Mouse (Mus musculus): ENCODE measurements around the gene Krtap4-2. TPM values are rescaled to one million over a fixed set of nuclear protein-coding genes. Genes with fewer than 3 reads are reported as not detected.

Gene Krtap4-2
- polyA plus RNA-seq, 1 experiment = not detected

DNA sequence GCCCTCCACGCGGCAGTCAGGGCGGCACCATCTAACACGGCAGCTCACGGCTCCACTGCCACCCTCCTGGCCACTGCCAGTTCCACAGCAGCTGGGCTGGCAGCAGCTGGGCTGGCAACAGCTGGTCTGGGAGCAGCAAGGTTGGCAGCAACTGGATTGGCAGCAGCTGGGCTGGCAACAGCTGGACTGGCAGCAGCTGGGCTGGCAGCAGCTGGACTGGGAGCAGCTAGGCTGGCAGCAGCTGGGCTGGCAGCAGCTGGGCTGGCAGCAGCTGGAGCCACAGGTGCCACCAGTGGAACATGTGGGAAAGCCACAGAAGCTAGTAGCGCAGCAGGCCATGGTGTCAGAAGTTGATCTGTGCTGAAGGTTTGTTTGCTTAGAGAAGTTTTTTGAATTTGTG lies 43.9 kb downstream of the Krtap4-2 start, which contains the start of gene Krtap1-3:
Gene Krtap1-3, minus strand, starts transcription at position 359 of the 400 bp plus-strand sequence.
- no peak within 1 kb of the TSS for H3K27ac ChIP-seq (ENCODE audit: control insufficient read depth, insufficient read depth, low read length)
- 88% methylated on average over 6 of the region's 6 CpGs for WGBS
- TF ChIP-seq POLR2A (IDR thresholded peaks at IDR 0.05; ENCODE audit: control insufficient read depth, extremely low read depth, insufficient read depth, low read length, poor library complexity) (no peak), CTCF (IDR thresholded peaks at IDR 0.05; ENCODE audit: borderline replicate concordance, control insufficient read depth, extremely low read depth, insufficient read depth, low read length, poor library complexity) (no peak)
- no peaks in the 10 kb centered on the region for H3K4me1 ChIP-seq (replicated peaks; ENCODE audit: control insufficient read depth, insufficient read depth, low read length)
- no peaks in the 10 kb centered on the region for H3K36me3 ChIP-seq (ENCODE audit: control insufficient read depth, insufficient read depth, low read length)
- H3K27me3 ChIP-seq (ENCODE audit: control insufficient read depth, insufficient read depth, low read length) = no peaks in the 10 kb centered on the region
- no peak within 1 kb of the TSS for H3K4me3 ChIP-seq (ENCODE audit: control insufficient read depth, insufficient read depth, low read length)
- DNase-seq = no peak

DNA sequence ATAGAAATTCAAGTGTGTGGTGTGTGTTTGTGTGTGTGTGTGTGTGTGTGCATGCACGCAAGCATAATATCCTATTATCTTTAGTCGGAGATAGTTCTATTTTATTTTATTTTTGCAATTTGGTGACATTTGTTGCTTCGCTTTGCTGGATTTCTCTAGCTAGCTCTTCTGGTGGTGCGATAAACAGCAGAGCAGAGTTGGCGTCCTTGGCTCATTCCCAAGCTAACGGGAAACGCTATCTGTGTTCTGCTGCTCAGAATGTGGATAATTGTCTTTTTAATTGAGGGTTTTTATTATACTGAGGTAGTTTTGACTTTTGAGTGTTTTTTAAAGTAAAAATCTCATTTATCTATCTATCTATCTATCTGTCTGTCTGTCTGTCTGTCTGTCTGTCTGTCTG lies 49.8 kb downstream of the Krtap4-2 start:
- TF ChIP-seq POLR2A (IDR thresholded peaks at IDR 0.05; ENCODE audit: control insufficient read depth, extremely low read depth, insufficient read depth, low read length, poor library complexity) (no peak), CTCF (IDR thresholded peaks at IDR 0.05; ENCODE audit: borderline replicate concordance, control insufficient read depth, extremely low read depth, insufficient read depth, low read length, poor library complexity) (no peak)
- Histone ChIP-seq H3K27me3 (ENCODE audit: control insufficient read depth, insufficient read depth, low read length) (no peaks in the 10 kb centered on the region), H3K36me3 (ENCODE audit: control insufficient read depth, insufficient read depth, low read length) (no peaks in the 10 kb centered on the region), H3K4me1 (replicated peaks; ENCODE audit: control insufficient read depth, insufficient read depth, low read length) (no peaks in the 10 kb centered on the region), H3K4me3 (ENCODE audit: control insufficient read depth, insufficient read depth, low read length) (no peak overlapping the region), H3K27ac (ENCODE audit: control insufficient read depth, insufficient read depth, low read length) (no peak overlapping the region)
- no peak for DNase-seq
- 91% methylated on average over 7 of the region's 7 CpGs for WGBS

Other genes with a start within 250 kb of the Krtap4-2 start
- gene Krt10, start 245.7 kb downstream of the Krtap4-2 start, polyA plus RNA-seq (2012; rRNA removed) = 4.9 and 6.4 TPM in 2 replicates
- gene Krt12, start 212.8 kb downstream of the Krtap4-2 start, polyA plus RNA-seq (2012; rRNA removed) = 0.27 and 0.34 TPM in 2 replicates
- 0.65 and 1.0 TPM in 2 replicates for gene Krt20, start 196.9 kb downstream of the Krtap4-2 start, polyA plus RNA-seq (2012; rRNA removed)
- gene Krt23, start 141.9 kb downstream of the Krtap4-2 start, polyA plus RNA-seq (2012; rRNA removed) = 1.5 and 1.7 TPM in 2 replicates
- 0.11 TPM in 1 of 2 replicates, not detected in the other for gene Krt39, start 113.7 kb downstream of the Krtap4-2 start, polyA plus RNA-seq (2012; rRNA removed)
- 0.09 TPM in 1 of 2 replicates, not detected in the other for gene Krt40, start 91.9 kb downstream of the Krtap4-2 start, polyA plus RNA-seq (2012; rRNA removed)
- gene Krtap3-3, start 84.2 kb downstream of the Krtap4-2 start, polyA plus RNA-seq (2012; rRNA removed) = 0.46 and 0.66 TPM in 2 replicates
- gene Krtap3-2, start 78.2 kb downstream of the Krtap4-2 start, polyA plus RNA-seq (2012; rRNA removed) = 0.15 and 0.19 TPM in 2 replicates
- gene Gm11939, start 75.6 kb downstream of the Krtap4-2 start, polyA plus RNA-seq (2012; rRNA removed) = not detected in 2 replicates
- 0.43 and 0.81 TPM in 2 replicates for gene Krtap3-1, start 68.5 kb downstream of the Krtap4-2 start, polyA plus RNA-seq (2012; rRNA removed)
- not detected in 2 replicates for gene Krtap1-5, start 54.1 kb downstream of the Krtap4-2 start, polyA plus RNA-seq (2012; rRNA removed)
- gene Krtap1-4, start 51.4 kb downstream of the Krtap4-2 start, polyA plus RNA-seq (2012; rRNA removed) = not detected in 2 replicates
- gene Krtap1-3, start 43.7 kb downstream of the Krtap4-2 start, polyA plus RNA-seq (2012; rRNA removed) = not detected in 2 replicates
- not detected in 2 replicates for gene Krtap9-3, start 37.0 kb downstream of the Krtap4-2 start, polyA plus RNA-seq (2012; rRNA removed)
- gene Gm11938, start 31.8 kb downstream of the Krtap4-2 start, polyA plus RNA-seq (2012; rRNA removed) = 0.33 TPM in 1 of 2 replicates, not detected in the other
- not detected in 2 replicates for gene Gm11937, start 24.9 kb downstream of the Krtap4-2 start, polyA plus RNA-seq (2012; rRNA removed)
- 0.22 and 0.37 TPM in 2 replicates for gene Krtap2-4, start 20.2 kb downstream of the Krtap4-2 start, polyA plus RNA-seq (2012; rRNA removed)
- not detected in 2 replicates for gene Gm11562, start 14.6 kb downstream of the Krtap4-2 start, polyA plus RNA-seq (2012; rRNA removed)
- not detected in 2 replicates for gene Krtap4-1, start 6.8 kb downstream of the Krtap4-2 start, polyA plus RNA-seq (2012; rRNA removed)
- gene Krtap4-7, start 9.0 kb upstream of the Krtap4-2 start, polyA plus RNA-seq (2012; rRNA removed) = not detected in 2 replicates
- gene Gm11555, start 15.2 kb upstream of the Krtap4-2 start, polyA plus RNA-seq (2012; rRNA removed) = not detected in 2 replicates
- not detected in 2 replicates for gene Gm11563, start 23.9 kb upstream of the Krtap4-2 start, polyA plus RNA-seq (2012; rRNA removed)
- gene Krtap4-6, start 30.9 kb upstream of the Krtap4-2 start, polyA plus RNA-seq (2012; rRNA removed) = not detected in 2 replicates
- not detected in 2 replicates for gene Gm14190, start 55.7 kb upstream of the Krtap4-2 start, polyA plus RNA-seq (2012; rRNA removed)
- not detected in 2 replicates for gene Gm14180, start 99.2 kb upstream of the Krtap4-2 start, polyA plus RNA-seq (2012; rRNA removed)
- not detected in 2 replicates for gene Gm11595, start 137.8 kb upstream of the Krtap4-2 start, polyA plus RNA-seq (2012; rRNA removed)
- not detected in 2 replicates for gene Krtap4-8, start 145.6 kb upstream of the Krtap4-2 start, polyA plus RNA-seq (2012; rRNA removed)
- gene Krtap4-9, start 150.1 kb upstream of the Krtap4-2 start, polyA plus RNA-seq (2012; rRNA removed) = 0.17 TPM in 1 of 2 replicates, not detected in the other
- gene Gm11596, start 158.4 kb upstream of the Krtap4-2 start, polyA plus RNA-seq (2012; rRNA removed) = not detected in 2 replicates
- not detected in 2 replicates for gene Gm11569, start 163.8 kb upstream of the Krtap4-2 start, polyA plus RNA-seq (2012; rRNA removed)
- gene Gm11554, start 169.4 kb upstream of the Krtap4-2 start, polyA plus RNA-seq (2012; rRNA removed) = not detected in 2 replicates
- not detected in 2 replicates for gene Krtap4-13, start 174.8 kb upstream of the Krtap4-2 start, polyA plus RNA-seq (2012; rRNA removed)
- gene Gm11564, start 180.6 kb upstream of the Krtap4-2 start, polyA plus RNA-seq (2012; rRNA removed) = not detected in 2 replicates
- not detected in 2 replicates for gene 2300003K06Rik, start 203.0 kb upstream of the Krtap4-2 start, polyA plus RNA-seq (2012; rRNA removed)
- gene Krtap4-16, start 216.5 kb upstream of the Krtap4-2 start, polyA plus RNA-seq (2012; rRNA removed) = 0.28 TPM in 1 of 2 replicates, not detected in the other
- not detected in 2 replicates for gene Gm11568, start 222.8 kb upstream of the Krtap4-2 start, polyA plus RNA-seq (2012; rRNA removed)
- gene Gm11559, start 229.4 kb upstream of the Krtap4-2 start, polyA plus RNA-seq (2012; rRNA removed) = 0.31 TPM in 1 of 2 replicates, not detected in the other
- not detected in 2 replicates for gene Krtap9-1, start 238.3 kb upstream of the Krtap4-2 start, polyA plus RNA-seq (2012; rRNA removed)
- gene Gm11567, start 244.1 kb upstream of the Krtap4-2 start, polyA plus RNA-seq (2012; rRNA removed) = not detected in 2 replicates